Mouse (Mus musculus) liver, embryonic 13.5 days (tissue): ENCODE measurements around the gene Id3. TPM values are rescaled to one million over a fixed set of nuclear protein-coding genes. Genes with fewer than 3 reads are reported as not detected.
A peak's percentile ranks its signal among the peaks of the same experiment; 100 is the strongest.

Experiments
- ATAC-seq: fragments of 200-750 bp; cut with Nextera tagmentation; 2 replicates; pipeline ENCODE4 v1.8.0; 2017; ENCODE audit warnings: low read depth, mild to moderate bottlenecking, moderate number of reproducible peaks, moderate library complexity
- DNase-seq: peaks from one replicate; pipeline ENCODE4 v3.0.0; 2022
- H3K27ac ChIP-seq: fragments of 300-500 bp; sonication (generic); 2 replicates; pipeline ENCODE4 v1.5.1; 2015; ENCODE audit warnings: moderate library complexity, mild to moderate bottlenecking, inconsistent platforms
- H3K27me3 ChIP-seq: fragments of 300-500 bp; sonication (generic); 2 replicates; pipeline ENCODE4 v1.6.1; 2015; ENCODE audit warnings: mild to moderate bottlenecking, inconsistent platforms
- H3K36me3 ChIP-seq: fragments of 300-500 bp; sonication (generic); 2 replicates; pipeline ENCODE4 v1.6.1; 2015; ENCODE audit warnings: mild to moderate bottlenecking, inconsistent platforms
- H3K4me1 ChIP-seq: fragments of 300-500 bp; sonication (generic); replicated peaks from 2 replicates; pipeline ENCODE4 v1.6.1; 2015; ENCODE audit warnings: inconsistent platforms
- H3K4me2 ChIP-seq: fragments of 300-500 bp; sonication (generic); 2 replicates; pipeline ENCODE4 v1.6.1; 2015; ENCODE audit warnings: inconsistent platforms, mild to moderate bottlenecking, moderate library complexity
- H3K4me3 ChIP-seq: fragments of 300-500 bp; sonication (generic); replicated peaks from 2 replicates; pipeline ENCODE4 v1.5.1; 2015; ENCODE audit warnings: mild to moderate bottlenecking, inconsistent platforms
- H3K9ac ChIP-seq: fragments of 300-500 bp; sonication (generic); 2 replicates; pipeline ENCODE4 v1.6.1; 2015; ENCODE audit warnings: mild to moderate bottlenecking, inconsistent platforms
- H3K9me3 ChIP-seq: fragments of 300-500 bp; sonication (generic); replicated peaks from 2 replicates; pipeline ENCODE4 v1.6.1; 2016; ENCODE audit warnings: inconsistent platforms
- WGBS: fragments of 180-500 bp; shearing (Covaris S2); methylation state at CpG from one replicate; pipeline ENCODE4 v1.1.7; 2015; ENCODE audit not compliant: insufficient replicate concordance; 5-methylcytosine and 5-hydroxymethylcytosine counted together
- polyA plus RNA-seq: library from polyadenylated mRNA; unstranded; fragments of >200 nt; fragmentation: Nextera tagmentation; extraction: Ambion mirVana; gene quantifications from 2 replicates; pipeline ENCODE4 v1.2.1, GENCODE M21; 2015

Id3 gene
- polyA plus RNA-seq, 1 experiment from 2014 or later = 51.3 TPM

DNA sequence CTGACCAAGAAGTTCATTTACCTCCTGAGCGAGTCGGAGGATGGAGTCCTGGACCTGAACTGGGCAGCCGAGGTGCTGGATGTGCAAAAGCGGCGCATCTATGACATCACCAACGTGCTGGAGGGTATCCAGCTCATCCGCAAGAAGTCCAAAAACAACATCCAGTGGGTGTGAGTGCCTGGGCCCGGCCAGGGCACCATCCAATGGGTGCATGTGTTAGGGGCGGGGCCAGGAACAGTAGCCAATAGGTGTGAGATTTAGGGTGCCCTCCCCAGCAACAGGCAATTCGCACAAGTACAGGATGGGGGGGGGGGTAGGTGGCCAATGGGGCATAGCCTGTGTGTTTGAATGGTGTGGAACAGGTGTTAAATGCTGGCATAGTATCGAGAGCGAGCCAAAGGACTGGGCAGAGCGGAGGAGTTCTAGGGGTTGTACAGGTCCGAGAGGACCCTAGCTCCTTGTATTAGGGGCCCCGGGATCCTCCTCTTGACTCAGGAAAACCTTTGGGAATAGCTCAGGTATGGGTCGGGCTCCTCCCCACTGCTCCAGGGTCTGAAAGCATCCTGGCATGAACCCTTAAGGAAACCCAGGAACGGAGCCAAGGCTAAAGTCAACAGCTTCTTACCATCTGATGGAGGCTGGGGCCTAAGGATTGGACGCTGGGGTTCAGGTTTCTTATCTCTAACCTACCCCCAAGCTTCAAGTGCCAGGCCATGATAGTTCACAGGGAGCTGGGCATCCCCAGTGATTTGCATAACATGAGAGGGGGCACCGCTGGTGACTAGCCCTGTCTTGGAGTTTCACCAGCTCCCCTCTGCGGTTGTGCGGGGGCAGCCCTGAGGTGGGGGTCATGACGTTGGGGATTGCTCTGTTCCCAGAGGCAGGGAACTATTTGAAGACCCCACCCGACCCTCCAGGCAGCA lies 37.4 kb downstream of the Id3 start:
- Histone ChIP-seq H3K4me2 (peak overlapping the region; percentile 94), H3K27ac (peak overlapping the region; percentile 99), H3K4me1 (peaks cover 87% of the 10 kb centered on the region), H3K9me3 (no peaks in the 10 kb centered on the region), H3K27me3 (no peaks in the 10 kb centered on the region), H3K9ac (peak overlapping the region; percentile 100), H3K36me3 (peaks cover 92% of the 10 kb centered on the region), H3K4me3 (peak overlapping the region; percentile 91)
- DNase-seq (peak; percentile 84), ATAC-seq (peak; percentile 55)
- 36% methylated on average over 23 of the region's 23 CpGs for WGBS

DNA sequence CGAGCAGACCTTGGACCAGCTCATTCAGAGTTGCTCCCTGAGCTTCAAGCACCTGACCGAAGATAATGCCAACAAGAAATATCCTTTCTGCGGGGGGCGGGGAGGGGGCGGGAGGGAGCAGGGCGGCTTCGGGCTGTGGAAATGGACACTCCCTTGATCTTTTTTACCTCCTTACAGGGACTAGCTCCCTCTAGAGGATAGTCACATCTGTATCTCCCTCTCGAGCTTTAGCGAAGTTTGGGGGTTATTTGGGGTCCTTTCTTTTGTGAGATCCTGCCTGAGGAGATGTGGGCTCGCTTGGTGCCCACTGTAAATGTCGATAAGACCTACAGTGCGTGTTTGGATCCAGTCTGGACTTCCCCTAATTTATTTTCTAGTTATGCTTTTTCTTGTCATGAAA lies 38.1 kb downstream of the Id3 start:
- H3K4me3 ChIP-seq = peak overlapping the region; percentile 91
- H3K27ac ChIP-seq = peak overlapping the region; percentile 99
- H3K36me3 ChIP-seq = peaks cover 92% of the 10 kb centered on the region
- no peaks in the 10 kb centered on the region for H3K9me3 ChIP-seq
- H3K4me1 ChIP-seq = peaks cover 87% of the 10 kb centered on the region
- DNase-seq (no peak), ATAC-seq (no peak)
- peak overlapping the region; percentile 94 for H3K4me2 ChIP-seq
- H3K9ac ChIP-seq = peak overlapping the region; percentile 100
- H3K27me3 ChIP-seq = no peaks in the 10 kb centered on the region
- 27% methylated on average over 12 of the region's 12 CpGs for WGBS

DNA sequence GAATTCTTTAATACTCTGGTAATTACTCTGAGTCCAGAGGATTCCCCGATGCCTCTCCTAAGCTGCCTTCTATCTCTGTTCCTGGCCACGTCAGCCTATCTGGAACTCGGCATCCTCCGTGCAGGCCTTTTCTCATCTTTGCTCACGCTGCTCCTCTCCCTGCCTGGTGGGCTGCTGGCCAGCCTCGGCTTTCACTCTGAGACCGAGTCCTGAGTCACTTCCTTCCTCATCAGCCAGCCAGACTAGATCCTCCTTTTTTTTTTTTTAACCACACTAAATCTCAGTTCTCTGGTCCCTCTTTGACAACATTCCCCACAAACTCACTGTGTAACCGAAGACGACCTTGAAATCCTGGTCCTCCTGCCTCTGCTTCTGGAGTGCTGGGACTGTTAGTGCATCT lies 42.1 kb downstream of the Id3 start:
- no peak for DNase-seq
- no peak overlapping the region for H3K4me3 ChIP-seq

GRCm38 (mm10) chr4:136186315-136186714 lies 43.0 kb downstream of the Id3 start:
- DNase-seq (no peak), ATAC-seq (no peak)
- Histone ChIP-seq H3K9me3 (no peaks in the 10 kb centered on the region), H3K4me2 (peak overlapping the region; percentile 13; the same call in 1 of the 2 replicates), H3K27me3 (no peaks in the 10 kb centered on the region), H3K36me3 (peaks cover 99% of the 10 kb centered on the region), H3K4me3 (peak overlapping the region; percentile 1; the same call in 1 of the 2 replicates), H3K9ac (peak overlapping the region; percentile 54; the same call in 1 of the 2 replicates), H3K27ac (peak overlapping the region; percentile 97), H3K4me1 (peaks cover 87% of the 10 kb centered on the region)
- WGBS = 80% methylated on average over 8 of the region's 8 CpGs

More for the DNA sequence above, 42.1 kb downstream of the Id3 start:
- peaks cover 87% of the 10 kb centered on the region for H3K4me1 ChIP-seq
- 38% methylated on average over 9 of the region's 9 CpGs for WGBS
- H3K27ac ChIP-seq = peak overlapping the region; percentile 97
- ATAC-seq = no peak
- H3K4me2 ChIP-seq = 0 out of 2 replicates have a peak overlapping the region, but pooled peaks have one; percentile 10
- no peaks in the 10 kb centered on the region for H3K27me3 ChIP-seq
- H3K9me3 ChIP-seq = no peaks in the 10 kb centered on the region
- H3K36me3 ChIP-seq = peaks cover 99% of the 10 kb centered on the region
- peak overlapping the region; percentile 36; the same call in 1 of the 2 replicates for H3K9ac ChIP-seq

- peak overlapping the region; percentile 13; the same call in 1 of the 2 replicates for H3K4me2 ChIP-seq
- WGBS = 72% methylated on average over 23 of the region's 23 CpGs
- peak overlapping the region; percentile 97 for H3K27ac ChIP-seq
- H3K27me3 ChIP-seq = no peaks in the 10 kb centered on the region
- H3K36me3 ChIP-seq = peaks cover 99% of the 10 kb centered on the region
- no peak for DNase-seq
- no peaks in the 10 kb centered on the region for H3K9me3 ChIP-seq
- H3K4me1 ChIP-seq = peaks cover 89% of the 10 kb centered on the region
- ATAC-seq = no peak
- peak overlapping the region; percentile 1; the same call in 1 of the 2 replicates for H3K4me3 ChIP-seq
- peak overlapping the region; percentile 54; the same call in 1 of the 2 replicates for H3K9ac ChIP-seq
Observed at GRCm38 (mm10) chr4:136186739-136187472, 43.6 kb downstream of the Id3 start.

DNA sequence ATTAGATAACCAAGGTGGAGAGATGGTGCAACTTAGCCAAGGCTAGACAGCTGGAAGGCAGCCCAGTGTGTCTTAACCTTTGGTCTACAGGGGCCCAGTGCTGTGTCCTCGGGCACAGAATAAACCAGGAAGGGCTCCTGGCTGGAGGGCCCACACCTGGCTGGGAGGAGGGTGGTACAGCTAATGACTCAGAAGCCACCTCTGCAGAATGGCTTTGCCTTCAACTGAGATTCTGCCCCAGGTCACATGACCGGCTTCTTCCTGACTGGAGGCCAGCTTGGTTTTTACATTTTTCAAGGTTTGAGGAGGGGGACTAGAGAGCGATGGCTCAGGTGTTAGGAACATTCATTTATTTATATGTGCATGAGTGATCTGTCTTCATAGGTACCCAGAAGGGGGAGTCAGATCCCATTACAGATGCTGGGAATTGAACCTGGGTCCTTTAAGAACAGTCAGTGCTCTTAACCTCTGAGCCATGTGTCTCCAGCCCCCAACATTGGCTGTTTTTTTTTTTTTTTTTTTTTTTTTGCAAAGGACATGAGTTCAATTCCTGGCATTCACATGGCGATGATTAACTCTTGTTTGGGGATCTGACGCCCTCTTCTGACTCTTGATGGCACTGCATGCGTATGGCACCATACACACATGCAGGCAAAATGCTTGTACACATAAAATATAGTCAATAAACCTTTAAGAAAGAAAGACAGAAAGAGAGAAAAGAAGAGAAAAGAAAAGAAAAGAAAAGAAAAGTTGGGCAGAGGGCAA lies 45.9 kb downstream of the Id3 start:
- Histone ChIP-seq H3K36me3 (peaks cover 99% of the 10 kb centered on the region), H3K9ac (peak overlapping the region; percentile 82), H3K27me3 (no peaks in the 10 kb centered on the region), H3K27ac (peak overlapping the region; percentile 97), H3K4me3 (peak overlapping the region; percentile 24; the same call in 1 of the 2 replicates), H3K4me2 (peak overlapping the region; percentile 71), H3K4me1 (peaks cover 95% of the 10 kb centered on the region), H3K9me3 (no peaks in the 10 kb centered on the region)
- 73% methylated on average over 6 of the region's 6 CpGs for WGBS
- DNase-seq = no peak
- ATAC-seq = 0 out of 2 replicates have a peak, but pooled peaks have one; percentile 17

GRCm38 (mm10) chr4:136189912-136190311 lies 46.6 kb downstream of the Id3 start:
- H3K27ac ChIP-seq = peak overlapping the region; percentile 97

GRCm38 (mm10) chr4:136193571-136193970 lies 50.3 kb downstream of the Id3 start:
- no peaks in the 10 kb centered on the region for H3K9me3 ChIP-seq
- H3K4me2 ChIP-seq = no peak overlapping the region
- peak overlapping the region; percentile 30 for H3K27ac ChIP-seq
- H3K9ac ChIP-seq = no peak overlapping the region
- peaks cover 82% of the 10 kb centered on the region for H3K4me1 ChIP-seq
- H3K4me3 ChIP-seq = no peak overlapping the region
- ATAC-seq (no peak), DNase-seq (no peak)
- H3K27me3 ChIP-seq = no peaks in the 10 kb centered on the region
- 84% methylated on average over 3 of the region's 3 CpGs for WGBS
- peaks cover 80% of the 10 kb centered on the region for H3K36me3 ChIP-seq

More at GRCm38 (mm10) chr4:136189912-136190311, 46.6 kb downstream of the Id3 start:
- H3K27me3 ChIP-seq = no peaks in the 10 kb centered on the region
- peak; percentile 86 for DNase-seq
- WGBS = 32% methylated on average over 8 of the region's 8 CpGs
- H3K4me2 ChIP-seq = peak overlapping the region; percentile 71
- peak overlapping the region; percentile 40 for H3K4me3 ChIP-seq
- peak; percentile 98 for ATAC-seq
- peaks cover 100% of the 10 kb centered on the region for H3K36me3 ChIP-seq
- H3K9me3 ChIP-seq = no peaks in the 10 kb centered on the region
- H3K4me1 ChIP-seq = peaks cover 95% of the 10 kb centered on the region
- peak overlapping the region; percentile 82 for H3K9ac ChIP-seq

GRCm38 (mm10) chr4:136195029-136195428 lies 51.7 kb downstream of the Id3 start:
- peak overlapping the region; percentile 59 for H3K27ac ChIP-seq
- H3K9ac ChIP-seq = no peak overlapping the region
- ATAC-seq (no peak), DNase-seq (no peak)
- no peak overlapping the region for H3K4me3 ChIP-seq
- 66% methylated on average over 7 of the region's 7 CpGs for WGBS
- peaks cover 65% of the 10 kb centered on the region for H3K36me3 ChIP-seq
- H3K9me3 ChIP-seq = no peaks in the 10 kb centered on the region
- H3K4me1 ChIP-seq = peaks cover 72% of the 10 kb centered on the region
- no peak overlapping the region for H3K4me2 ChIP-seq
- H3K27me3 ChIP-seq = no peaks in the 10 kb centered on the region
